Mouse (Mus musculus) heart, embryonic 15.5 days (tissue): ENCODE measurements around the gene Scg5. TPM values are rescaled to one million over a fixed set of nuclear protein-coding genes. Genes with fewer than 3 reads are reported as not detected.

Experiments
- ATAC-seq: fragments of 200-750 bp; cut with Nextera tagmentation; replicated peaks from 2 replicates; pipeline ENCODE4 v1.8.0; 2017; ENCODE audit warnings: low read depth, moderate TSS enrichment; ENCODE audit not compliant: insufficient number of reproducible peaks, insufficient read depth, low FRiP score
- H3K27ac ChIP-seq: fragments of 300-500 bp; sonication (generic); 2 replicates; pipeline ENCODE4 v1.5.1; 2015; ENCODE audit warnings: mild to moderate bottlenecking, inconsistent platforms
- H3K27me3 ChIP-seq: fragments of 300-500 bp; sonication (generic); 2 replicates; pipeline ENCODE4 v1.6.1; 2015; ENCODE audit warnings: inconsistent platforms
- H3K36me3 ChIP-seq: fragments of 300-500 bp; sonication (generic); 2 replicates; pipeline ENCODE4 v1.6.1; 2015; ENCODE audit warnings: mild to moderate bottlenecking, inconsistent platforms
- H3K4me1 ChIP-seq: fragments of 300-500 bp; sonication (generic); replicated peaks from 2 replicates; pipeline ENCODE4 v1.6.1; 2015; ENCODE audit warnings: inconsistent platforms
- H3K4me2 ChIP-seq: fragments of 300-500 bp; sonication (generic); 2 replicates; pipeline ENCODE4 v1.6.1; 2015; ENCODE audit warnings: inconsistent platforms, mild to moderate bottlenecking, moderate library complexity
- H3K4me3 ChIP-seq: fragments of 300-500 bp; sonication (generic); 2 replicates; pipeline ENCODE4 v1.5.1; 2015; ENCODE audit warnings: mild to moderate bottlenecking, inconsistent platforms
- H3K9ac ChIP-seq: fragments of 300-500 bp; sonication (generic); 2 replicates; pipeline ENCODE4 v1.6.1; 2015; ENCODE audit warnings: mild to moderate bottlenecking, inconsistent platforms
- H3K9me3 ChIP-seq: fragments of 300-500 bp; sonication (generic); replicated peaks from 2 replicates; pipeline ENCODE4 v1.6.1; 2016; ENCODE audit warnings: inconsistent platforms
- WGBS: fragments of 180-500 bp; shearing (Covaris S2); methylation state at CpG from one replicate; pipeline ENCODE4 v1.1.7; 2015; ENCODE audit warnings: mixed read lengths; 5-methylcytosine and 5-hydroxymethylcytosine counted together
- polyA plus RNA-seq: library from polyadenylated mRNA; unstranded; fragments of >200 nt; fragmentation: Nextera tagmentation; extraction: Ambion mirVana; gene quantifications from 2 replicates; pipeline ENCODE4 v1.2.1, GENCODE M21; 2015

The Scg5 gene
- polyA plus RNA-seq = 1.1 and 2.0 TPM in 2 replicates

GRCm38 (mm10) chr2:113828943-113829882 lies at the start of gene Scg5:
TSS of gene Scg5 (minus strand) at chr2:113829121.
- Histone ChIP-seq H3K27me3 (no peaks in the 10 kb centered on the region), H3K27ac (no peak within 1 kb of the TSS), H3K9ac (peak within 1 kb of the TSS; percentile 36; the same call in 1 of the 2 replicates), H3K4me3 (peak within 1 kb of the TSS; percentile 43), H3K9me3 (no peaks in the 10 kb centered on the region), H3K4me1 (peaks cover 10% of the 10 kb centered on the region), H3K4me2 (peak within 1 kb of the TSS; percentile 68), H3K36me3 (peaks cover 26% of the 10 kb centered on the region)
- WGBS = 12% methylated on average over 23 of the region's 23 CpGs
- ATAC-seq = no peak; the same call in 1 of the 2 replicates

- Histone ChIP-seq H3K9ac (no peak overlapping the region), H3K36me3 (no peaks in the 10 kb centered on the region), H3K4me1 (no peaks in the 10 kb centered on the region), H3K27ac (no peak overlapping the region), H3K4me3 (no peak overlapping the region), H3K9me3 (no peaks in the 10 kb centered on the region), H3K4me2 (no peak overlapping the region), H3K27me3 (no peaks in the 10 kb centered on the region)
- ATAC-seq = no peak
- WGBS = 82% methylated on average over 1 of the region's 1 CpGs
These were observed 41.2 kb upstream of the Scg5 start for GRCm38 (mm10) chr2:113870115-113870514.

GRCm38 (mm10) chr2:113868404-113868803 lies 39.5 kb upstream of the Scg5 start:
- Histone ChIP-seq H3K36me3 (no peaks in the 10 kb centered on the region), H3K27ac (no peak overlapping the region), H3K27me3 (no peaks in the 10 kb centered on the region), H3K9ac (no peak overlapping the region), H3K9me3 (no peaks in the 10 kb centered on the region), H3K4me1 (no peaks in the 10 kb centered on the region), H3K4me3 (no peak overlapping the region), H3K4me2 (no peak overlapping the region)
- ATAC-seq = no peak
- WGBS = 80% methylated on average over 4 of the region's 4 CpGs

GRCm38 (mm10) chr2:113866155-113866554 lies 37.2 kb upstream of the Scg5 start:
- WGBS = 16% methylated on average over 2 of the region's 2 CpGs

GRCm38 (mm10) chr2:113849141-113849540 lies 20.2 kb upstream of the Scg5 start:
- 5% methylated on average over 3 of the region's 3 CpGs for WGBS
- peak overlapping the region; percentile 71; the same call in 1 of the 2 replicates for H3K9ac ChIP-seq
- peak overlapping the region; percentile 77 for H3K4me2 ChIP-seq
- peaks cover 17% of the 10 kb centered on the region for H3K4me1 ChIP-seq
- no peak for ATAC-seq
- peak overlapping the region; percentile 81 for H3K27ac ChIP-seq
- no peaks in the 10 kb centered on the region for H3K27me3 ChIP-seq
- no peaks in the 10 kb centered on the region for H3K9me3 ChIP-seq
- H3K36me3 ChIP-seq = peaks cover under 1% of the 10 kb centered on the region; the same call in 1 of the 2 replicates
- peak overlapping the region; percentile 85 for H3K4me3 ChIP-seq

More at GRCm38 (mm10) chr2:113866155-113866554, 37.2 kb upstream of the Scg5 start:
- H3K27me3 ChIP-seq = no peaks in the 10 kb centered on the region
- no peaks in the 10 kb centered on the region for H3K9me3 ChIP-seq
- no peak overlapping the region for H3K27ac ChIP-seq
- no peak overlapping the region for H3K9ac ChIP-seq
- no peaks in the 10 kb centered on the region for H3K4me1 ChIP-seq
- no peaks in the 10 kb centered on the region for H3K36me3 ChIP-seq
- no peak overlapping the region for H3K4me2 ChIP-seq
- H3K4me3 ChIP-seq = no peak overlapping the region
- no peak for ATAC-seq

GRCm38 (mm10) chr2:113848245-113849121 lies 19.6 kb upstream of the Scg5 start, which contains the start of gene Arhgap11a:
TSS of gene Arhgap11a (minus strand) at chr2:113848661.
- H3K4me1 ChIP-seq = peaks cover 17% of the 10 kb centered on the region
- peaks cover 7% of the 10 kb centered on the region for H3K36me3 ChIP-seq
- H3K9ac ChIP-seq = peak within 1 kb of the TSS; percentile 71
- ATAC-seq = peak; percentile 95
- WGBS = under 1% methylated on average over 48 of the region's 48 CpGs
- H3K4me2 ChIP-seq = peak within 1 kb of the TSS; percentile 77
- H3K4me3 ChIP-seq = peak within 1 kb of the TSS; percentile 85
- H3K27me3 ChIP-seq = no peaks in the 10 kb centered on the region
- H3K9me3 ChIP-seq = no peaks in the 10 kb centered on the region
- peak within 1 kb of the TSS; percentile 81 for H3K27ac ChIP-seq

- Histone ChIP-seq H3K27me3 (no peaks in the 10 kb centered on the region), H3K9me3 (no peaks in the 10 kb centered on the region), H3K9ac (peak overlapping the region; percentile 71), H3K27ac (peak overlapping the region; percentile 81), H3K4me2 (peak overlapping the region; percentile 77), H3K4me1 (peaks cover 17% of the 10 kb centered on the region), H3K36me3 (peaks cover 11% of the 10 kb centered on the region), H3K4me3 (peak overlapping the region; percentile 85)
- no peak; the same call in 1 of the 2 replicates for ATAC-seq
- under 1% methylated on average over 24 of the region's 24 CpGs for WGBS
These were observed 18.8 kb upstream of the Scg5 start for GRCm38 (mm10) chr2:113847678-113848244.

- WGBS = 73% methylated on average over 4 of the region's 4 CpGs
- ATAC-seq = no peak
- Histone ChIP-seq H3K9ac (no peak overlapping the region), H3K4me3 (no peak overlapping the region), H3K4me2 (no peak overlapping the region), H3K36me3 (peaks cover 31% of the 10 kb centered on the region), H3K27ac (no peak overlapping the region), H3K4me1 (peaks cover 17% of the 10 kb centered on the region), H3K27me3 (no peaks in the 10 kb centered on the region), H3K9me3 (no peaks in the 10 kb centered on the region)
These were observed 16.2 kb upstream of the Scg5 start for GRCm38 (mm10) chr2:113845081-113845480.

GRCm38 (mm10) chr2:113841656-113842437 lies 12.9 kb upstream of the Scg5 start:
- no peak overlapping the region for H3K4me2 ChIP-seq
- H3K27ac ChIP-seq = no peak overlapping the region
- H3K4me3 ChIP-seq = no peak overlapping the region
- H3K4me1 ChIP-seq = peaks cover 9% of the 10 kb centered on the region
- no peaks in the 10 kb centered on the region for H3K27me3 ChIP-seq
- H3K36me3 ChIP-seq = peaks cover 51% of the 10 kb centered on the region
- no peak for ATAC-seq
- H3K9me3 ChIP-seq = no peaks in the 10 kb centered on the region
- 89% methylated on average over 4 of the region's 4 CpGs for WGBS
- H3K9ac ChIP-seq = no peak overlapping the region

GRCm38 (mm10) chr2:113839488-113839887 lies 10.6 kb upstream of the Scg5 start:
- no peak overlapping the region for H3K4me3 ChIP-seq
- peaks cover 73% of the 10 kb centered on the region for H3K36me3 ChIP-seq
- no peak for ATAC-seq
- no peaks in the 10 kb centered on the region for H3K9me3 ChIP-seq
- no peak overlapping the region for H3K4me2 ChIP-seq
- no peaks in the 10 kb centered on the region for H3K27me3 ChIP-seq
- H3K4me1 ChIP-seq = no peaks in the 10 kb centered on the region
- H3K9ac ChIP-seq = no peak overlapping the region
- 74% methylated on average over 4 of the region's 4 CpGs for WGBS
- H3K27ac ChIP-seq = no peak overlapping the region
